Mouse (Mus musculus): ENCODE data around the gene Spata18. TPM values are rescaled to one million over a fixed set of nuclear protein-coding genes. Genes with fewer than 3 reads are reported as not detected.

The Spata18 gene
- polyA plus RNA-seq, 1 experiment from 2014 or later = 0.62 TPM

DNA sequence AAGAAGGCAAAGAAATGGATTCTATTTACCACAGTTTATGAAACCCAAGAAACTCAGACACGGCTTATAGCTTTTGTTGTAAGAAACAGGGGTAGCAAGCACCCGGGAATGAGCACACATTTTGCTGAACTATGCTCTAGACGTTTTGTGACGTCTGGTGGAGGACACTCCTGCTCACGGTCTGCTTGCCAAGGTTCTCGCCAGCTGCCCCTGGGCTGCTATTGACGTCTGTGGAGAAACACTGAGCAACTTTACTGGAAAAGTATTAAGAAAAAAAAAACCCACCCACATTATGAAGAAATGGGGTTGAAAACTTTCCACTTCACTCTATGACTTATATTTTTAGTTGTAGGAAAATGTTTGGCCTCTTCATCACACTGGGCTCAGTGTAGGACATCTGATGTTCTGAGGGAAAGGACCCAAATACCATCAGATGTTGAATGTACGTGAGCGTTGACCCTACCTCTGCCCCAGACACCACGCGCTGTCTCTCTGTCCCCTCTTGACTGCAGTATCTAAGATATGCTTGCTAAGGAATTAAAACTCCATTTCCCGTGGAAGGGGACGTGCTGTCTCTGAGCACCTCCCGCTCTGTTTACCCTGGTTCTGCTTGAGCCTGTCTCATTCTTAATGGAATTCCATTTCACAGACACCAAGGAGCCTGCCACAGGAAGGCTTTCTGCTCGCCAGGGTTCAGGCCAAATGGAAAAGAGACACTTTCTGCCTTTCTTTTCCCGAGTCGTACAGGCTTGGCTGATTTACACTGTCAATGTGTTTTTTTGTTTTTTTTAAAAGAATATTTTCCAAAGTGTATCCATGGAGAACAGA is 50.1 kb downstream of the Spata18 start:
- Histone ChIP-seq H3K4me3 (ENCODE audit: low read depth, low read length) (no peak overlapping the region), H3K9me3 (replicated peaks; ENCODE audit: control insufficient read depth, low read length, poor library complexity, severe bottlenecking) (no peaks in the 10 kb centered on the region), H3K4me1 (ENCODE audit: control insufficient read depth, insufficient read depth, low read length) (no peaks in the 10 kb centered on the region), H3K4me2 (ENCODE audit: low read length) (no peak overlapping the region), H3K9ac (ENCODE audit: low read depth, low read length) (no peak overlapping the region), H3K27ac (ENCODE audit: low read length) (no peak overlapping the region), H3K27me3 (ENCODE audit: control insufficient read depth, insufficient read depth, low read depth, low read length) (no peaks in the 10 kb centered on the region), H3K36me3 (ENCODE audit: control insufficient read depth, insufficient read depth, low read length) (no peaks in the 10 kb centered on the region)
- 81% methylated on average over 17 of the region's 17 CpGs for WGBS
- ATAC-seq = no peak

DNA sequence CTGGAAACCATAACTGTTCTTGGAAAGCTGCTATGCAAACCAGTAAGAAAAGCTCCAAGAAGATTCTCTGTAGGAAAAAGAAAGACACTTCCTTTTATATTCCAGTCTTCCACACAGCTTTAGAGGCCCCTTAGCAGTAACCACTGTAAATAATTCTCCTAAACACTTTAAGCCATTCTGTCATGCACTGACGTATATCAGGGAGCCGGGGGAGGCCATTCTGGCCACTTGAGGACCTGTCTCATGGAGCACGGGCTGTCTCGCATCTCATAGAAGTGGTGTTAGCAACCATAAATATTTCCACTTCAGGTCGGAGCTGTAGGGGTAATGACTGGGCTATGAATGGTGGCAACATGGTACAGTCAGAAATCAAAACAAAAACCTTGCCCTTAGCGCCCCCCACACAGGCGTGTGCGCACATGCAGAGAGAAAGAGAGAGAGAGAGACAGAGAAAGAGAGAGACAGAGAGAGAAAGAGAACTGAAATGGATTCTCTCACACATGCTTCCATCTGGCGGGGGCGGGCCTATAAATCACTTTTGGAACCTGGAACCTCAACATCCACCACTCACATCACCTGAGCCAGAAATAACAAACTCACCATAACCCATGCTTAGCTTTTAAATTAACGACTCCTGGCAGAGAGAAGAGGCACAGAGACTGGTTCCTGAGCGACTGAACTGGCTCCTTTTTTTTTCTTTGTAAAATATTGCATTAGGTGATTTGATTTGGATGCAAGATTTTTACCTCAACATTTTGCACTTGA is 50.9 kb downstream of the Spata18 start:
- H3K36me3 ChIP-seq (ENCODE audit: control insufficient read depth, insufficient read depth, low read length) = no peaks in the 10 kb centered on the region
- no peak overlapping the region for H3K4me2 ChIP-seq (ENCODE audit: low read length)
- H3K9ac ChIP-seq (ENCODE audit: low read depth, low read length) = no peak overlapping the region
- no peak overlapping the region for H3K27ac ChIP-seq (ENCODE audit: low read length)
- no peaks in the 10 kb centered on the region for H3K4me1 ChIP-seq (ENCODE audit: control insufficient read depth, insufficient read depth, low read length)
- WGBS = 89% methylated on average over 12 of the region's 12 CpGs
- H3K4me3 ChIP-seq (ENCODE audit: low read depth, low read length) = no peak overlapping the region
- no peak for ATAC-seq
- no peaks in the 10 kb centered on the region for H3K27me3 ChIP-seq (ENCODE audit: control insufficient read depth, insufficient read depth, low read depth, low read length)
- no peaks in the 10 kb centered on the region for H3K9me3 ChIP-seq (replicated peaks; ENCODE audit: control insufficient read depth, low read length, poor library complexity, severe bottlenecking)

GRCm38 (mm10) chr5:73703096-73703495 is 51.9 kb downstream of the Spata18 start:
- H3K4me1 ChIP-seq (ENCODE audit: control insufficient read depth, insufficient read depth, low read length) = no peaks in the 10 kb centered on the region
- H3K36me3 ChIP-seq (ENCODE audit: control insufficient read depth, insufficient read depth, low read length) = no peaks in the 10 kb centered on the region
- H3K4me3 ChIP-seq (ENCODE audit: low read depth, low read length) = no peak overlapping the region
- whole genome bisulfite sequencing = 92% methylated on average over 4 of the region's 4 CpGs
- no peaks in the 10 kb centered on the region for H3K27me3 ChIP-seq (ENCODE audit: control insufficient read depth, insufficient read depth, low read depth, low read length)
- H3K4me2 ChIP-seq (ENCODE audit: low read length) = no peak overlapping the region
- H3K9me3 ChIP-seq (replicated peaks; ENCODE audit: control insufficient read depth, low read length, poor library complexity, severe bottlenecking) = no peaks in the 10 kb centered on the region
- no peak overlapping the region for H3K27ac ChIP-seq (ENCODE audit: low read length)
- H3K9ac ChIP-seq (ENCODE audit: low read depth, low read length) = no peak overlapping the region
- no peak for ATAC-seq

GRCm38 (mm10) chr5:73704263-73704662 is 53.1 kb downstream of the Spata18 start:
- no peak overlapping the region for H3K9ac ChIP-seq (ENCODE audit: low read depth, low read length)
- H3K27me3 ChIP-seq (ENCODE audit: control insufficient read depth, insufficient read depth, low read depth, low read length) = no peaks in the 10 kb centered on the region
- H3K4me3 ChIP-seq (ENCODE audit: low read depth, low read length) = no peak overlapping the region
- H3K36me3 ChIP-seq (ENCODE audit: control insufficient read depth, insufficient read depth, low read length) = no peaks in the 10 kb centered on the region
- ATAC-seq = no peak
- no peaks in the 10 kb centered on the region for H3K9me3 ChIP-seq (replicated peaks; ENCODE audit: control insufficient read depth, low read length, poor library complexity, severe bottlenecking)
- H3K4me1 ChIP-seq (ENCODE audit: control insufficient read depth, insufficient read depth, low read length) = no peaks in the 10 kb centered on the region
- H3K27ac ChIP-seq (ENCODE audit: low read length) = no peak overlapping the region
- H3K4me2 ChIP-seq (ENCODE audit: low read length) = no peak overlapping the region
- 40% methylated on average over 14 of the region's 14 CpGs for WGBS

DNA sequence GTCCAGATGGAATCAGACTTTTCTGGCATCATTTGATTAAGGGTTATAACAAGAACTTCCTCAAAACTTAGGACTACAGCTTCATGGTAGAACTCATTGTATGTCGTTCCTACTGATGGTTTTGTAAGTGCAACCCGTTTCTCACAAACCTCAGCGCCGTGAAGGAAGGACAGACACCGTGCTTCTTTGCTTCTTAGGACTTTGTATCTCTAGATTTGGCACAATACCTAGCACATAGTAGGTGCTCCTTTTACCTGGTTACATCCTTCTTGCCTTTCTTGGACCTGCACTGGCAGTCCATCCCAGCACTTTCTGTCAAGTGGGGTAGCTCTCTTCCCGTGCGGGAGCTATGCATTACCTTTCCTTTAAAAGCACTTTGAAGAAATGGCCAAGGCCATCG is 53.6 kb downstream of the Spata18 start:
- ATAC-seq = no peak
- H3K4me2 ChIP-seq (ENCODE audit: low read length) = no peak overlapping the region
- no peaks in the 10 kb centered on the region for H3K36me3 ChIP-seq (ENCODE audit: control insufficient read depth, insufficient read depth, low read length)
- no peak overlapping the region for H3K4me3 ChIP-seq (ENCODE audit: low read depth, low read length)
- no peaks in the 10 kb centered on the region for H3K4me1 ChIP-seq (ENCODE audit: control insufficient read depth, insufficient read depth, low read length)
- no peak overlapping the region for H3K27ac ChIP-seq (ENCODE audit: low read length)
- H3K9me3 ChIP-seq (replicated peaks; ENCODE audit: control insufficient read depth, low read length, poor library complexity, severe bottlenecking) = no peaks in the 10 kb centered on the region
- no peaks in the 10 kb centered on the region for H3K27me3 ChIP-seq (ENCODE audit: control insufficient read depth, insufficient read depth, low read depth, low read length)
- 94% methylated on average over 8 of the region's 8 CpGs for WGBS
- no peak overlapping the region for H3K9ac ChIP-seq (ENCODE audit: low read depth, low read length)

DNA sequence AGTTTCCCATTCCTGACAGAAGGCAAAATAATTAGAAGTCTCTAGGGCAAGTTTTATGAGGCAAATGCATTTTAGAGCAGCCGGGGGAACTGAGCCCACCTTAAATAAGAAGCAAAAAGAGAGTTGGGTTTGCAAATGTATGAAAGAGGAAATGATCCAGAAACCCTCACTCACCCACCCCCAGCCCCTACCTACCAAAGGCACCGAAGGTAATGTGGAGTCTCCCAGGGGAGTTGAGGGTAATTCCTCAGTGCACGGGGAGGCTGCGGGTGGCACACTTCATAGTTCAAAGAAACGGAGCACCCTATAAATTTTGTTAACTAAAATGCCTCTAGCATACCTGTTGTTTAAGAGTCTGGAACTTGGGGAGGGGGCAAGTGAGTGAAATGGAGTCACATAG is 54.1 kb downstream of the Spata18 start:
- Histone ChIP-seq H3K4me2 (ENCODE audit: low read length) (no peak overlapping the region), H3K4me3 (ENCODE audit: low read depth, low read length) (no peak overlapping the region), H3K4me1 (ENCODE audit: control insufficient read depth, insufficient read depth, low read length) (no peaks in the 10 kb centered on the region), H3K9ac (ENCODE audit: low read depth, low read length) (no peak overlapping the region), H3K36me3 (ENCODE audit: control insufficient read depth, insufficient read depth, low read length) (no peaks in the 10 kb centered on the region), H3K9me3 (replicated peaks; ENCODE audit: control insufficient read depth, low read length, poor library complexity, severe bottlenecking) (no peaks in the 10 kb centered on the region), H3K27ac (ENCODE audit: low read length) (no peak overlapping the region), H3K27me3 (ENCODE audit: control insufficient read depth, insufficient read depth, low read depth, low read length) (no peaks in the 10 kb centered on the region)
- ATAC-seq = no peak
- 94% methylated on average over 5 of the region's 5 CpGs for WGBS

DNA sequence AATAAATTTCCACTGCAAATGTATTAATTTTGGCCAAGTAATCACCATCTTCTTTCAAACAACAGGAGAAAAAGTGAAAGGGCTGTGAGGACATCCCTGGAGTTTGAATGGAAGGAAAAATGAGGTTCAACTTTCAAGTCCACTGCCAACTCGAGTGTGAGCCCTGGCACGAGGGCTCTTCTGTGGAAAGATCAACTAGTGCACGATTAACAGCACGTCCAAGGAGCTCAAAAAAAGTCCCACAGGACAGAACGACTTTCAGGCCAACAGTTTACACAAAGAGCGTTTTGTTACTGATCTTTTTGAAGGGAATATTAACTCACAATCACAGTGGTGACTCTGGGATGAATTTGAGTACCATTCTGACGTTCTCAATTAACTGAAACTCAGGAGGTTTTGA is 61.7 kb downstream of the Spata18 start:
- H3K27ac ChIP-seq (ENCODE audit: low read length) = no peak overlapping the region
- no peak overlapping the region for H3K9ac ChIP-seq (ENCODE audit: low read depth, low read length)
- H3K36me3 ChIP-seq (ENCODE audit: control insufficient read depth, insufficient read depth, low read length) = no peaks in the 10 kb centered on the region
- H3K4me3 ChIP-seq (ENCODE audit: low read depth, low read length) = no peak overlapping the region
- no peak overlapping the region for H3K4me2 ChIP-seq (ENCODE audit: low read length)
- ATAC-seq = no peak
- H3K27me3 ChIP-seq (ENCODE audit: control insufficient read depth, insufficient read depth, low read depth, low read length) = no peaks in the 10 kb centered on the region
- no peaks in the 10 kb centered on the region for H3K9me3 ChIP-seq (replicated peaks; ENCODE audit: control insufficient read depth, low read length, poor library complexity, severe bottlenecking)
- WGBS = 72% methylated on average over 7 of the region's 7 CpGs
- H3K4me1 ChIP-seq (ENCODE audit: control insufficient read depth, insufficient read depth, low read length) = no peaks in the 10 kb centered on the region

- Histone ChIP-seq H3K4me3 (ENCODE audit: low read depth, low read length) (no peak overlapping the region), H3K4me2 (ENCODE audit: low read length) (no peak overlapping the region), H3K36me3 (ENCODE audit: control insufficient read depth, insufficient read depth, low read length) (no peaks in the 10 kb centered on the region), H3K27me3 (ENCODE audit: control insufficient read depth, insufficient read depth, low read depth, low read length) (no peaks in the 10 kb centered on the region), H3K9ac (ENCODE audit: low read depth, low read length) (no peak overlapping the region), H3K27ac (ENCODE audit: low read length) (no peak overlapping the region), H3K9me3 (replicated peaks; ENCODE audit: control insufficient read depth, low read length, poor library complexity, severe bottlenecking) (no peaks in the 10 kb centered on the region), H3K4me1 (ENCODE audit: control insufficient read depth, insufficient read depth, low read length) (no peaks in the 10 kb centered on the region)
- ATAC-seq = no peak
- WGBS = 73% methylated on average over 2 of the region's 2 CpGs
Observed at GRCm38 (mm10) chr5:73716941-73717340, 65.8 kb downstream of the Spata18 start.

- no peak for ATAC-seq
- Histone ChIP-seq H3K4me1 (ENCODE audit: control insufficient read depth, insufficient read depth, low read length) (no peaks in the 10 kb centered on the region), H3K9ac (ENCODE audit: low read depth, low read length) (no peak overlapping the region), H3K36me3 (ENCODE audit: control insufficient read depth, insufficient read depth, low read length) (no peaks in the 10 kb centered on the region), H3K27ac (ENCODE audit: low read length) (no peak overlapping the region), H3K4me3 (ENCODE audit: low read depth, low read length) (no peak overlapping the region), H3K27me3 (ENCODE audit: control insufficient read depth, insufficient read depth, low read depth, low read length) (no peaks in the 10 kb centered on the region), H3K4me2 (ENCODE audit: low read length) (no peak overlapping the region), H3K9me3 (replicated peaks; ENCODE audit: control insufficient read depth, low read length, poor library complexity, severe bottlenecking) (no peaks in the 10 kb centered on the region)
- 92% methylated on average over 21 of the region's 21 CpGs for WGBS
Observed at GRCm38 (mm10) chr5:73721682-73722282, 70.6 kb downstream of the Spata18 start.

All from midbrain, embryonic 16.5 days (tissue).